Mouse (Mus musculus) gastrocnemius, postnatal 36 days (tissue): ENCODE measurements around the gene Ptpru. TPM values are rescaled to one million over a fixed set of nuclear protein-coding genes. Genes with fewer than 3 reads are reported as not detected.
"Not testable (repeated sequence)": the region's sequence is repeated elsewhere in the genome, so short reads cannot be mapped to it uniquely, and the experiment has no call there.

ENCODE experiments used
- DNase-seq, 2 experiments: peaks; one replicate each; pipeline ENCODE4 v3.0.0; 2022
- intact Hi-C: fragments of 180-260 bp; cut with DNase I; formaldehyde crosslinking; loops from one replicate; pipeline ENCODE4 v1.15.1; 2025
- total RNA-seq, 2 experiments: library from RNA; stranded (reverse); gene quantifications; 2 replicates each; pipeline ENCODE4 v1.2.3; 2021

Gene Ptpru
- total RNA-seq, 2 experiments from 2014 or later, result 0.56 to 1.9 TPM

DNA sequence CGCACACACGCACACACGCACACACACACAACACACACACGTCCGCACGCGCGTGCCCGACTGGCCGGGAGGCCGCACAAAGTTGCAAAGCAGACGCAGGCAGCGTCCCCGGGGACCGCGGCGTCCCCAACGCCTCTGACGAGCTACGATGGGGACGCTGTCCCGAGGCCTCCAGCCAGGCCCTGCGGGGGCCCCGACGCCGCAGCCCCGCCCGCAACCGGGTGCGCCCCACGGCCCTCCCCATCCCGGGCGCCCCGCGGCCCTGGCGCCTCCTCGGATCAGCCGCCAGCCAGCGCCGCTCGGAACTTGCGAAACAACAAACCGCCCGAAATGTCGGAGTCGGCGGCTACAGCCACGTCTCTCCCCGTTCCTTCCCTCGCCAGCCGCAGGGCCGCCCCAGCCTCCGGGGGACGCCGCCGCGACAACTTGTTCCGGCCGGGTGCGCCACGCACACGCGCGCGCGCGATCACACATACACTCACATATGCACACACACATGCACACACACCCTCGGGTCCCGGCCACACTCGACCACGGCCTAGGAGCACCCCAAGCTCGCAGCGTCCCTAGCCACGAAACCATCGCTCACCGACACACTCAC, 1.1 kb downstream of the Ptpru start:
- peak in 1 of 2 experiments; percentile 37 for DNase-seq
- intact Hi-C loops, result loop anchor here (2.0 to 10.0 kb wide), 7 partner anchors 55 to 875 kb away; no protein-coding TSS in a partner anchor

DNA sequence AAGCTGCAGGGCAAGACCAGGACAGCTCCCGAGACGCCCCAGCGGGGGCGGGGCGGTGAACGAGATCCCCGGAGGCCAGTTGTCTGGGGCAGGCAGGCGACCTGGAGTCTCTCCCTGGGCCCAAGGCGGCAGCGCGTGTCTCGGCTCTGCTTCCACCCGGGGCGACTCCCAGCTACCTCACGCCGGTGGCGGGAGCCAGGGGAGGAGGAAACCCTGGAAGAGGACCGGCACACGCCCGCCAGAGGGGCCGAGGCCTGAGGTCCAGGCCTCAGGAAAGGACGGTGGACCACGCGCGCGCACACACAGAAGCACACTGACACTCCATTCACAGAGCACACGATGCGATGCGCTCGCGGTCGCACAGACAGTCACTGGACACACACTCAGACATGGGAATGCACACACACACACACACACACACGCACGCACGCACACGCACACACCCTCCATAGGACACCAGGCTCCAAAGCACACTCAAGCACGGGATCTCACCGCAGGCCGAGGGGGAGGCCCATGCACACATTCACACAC, 1.7 kb downstream of the Ptpru start:
- intact Hi-C loops, result loop anchor here (2.0 to 10.0 kb wide), 7 partner anchors 54 to 874 kb away; no protein-coding TSS in a partner anchor

DNA sequence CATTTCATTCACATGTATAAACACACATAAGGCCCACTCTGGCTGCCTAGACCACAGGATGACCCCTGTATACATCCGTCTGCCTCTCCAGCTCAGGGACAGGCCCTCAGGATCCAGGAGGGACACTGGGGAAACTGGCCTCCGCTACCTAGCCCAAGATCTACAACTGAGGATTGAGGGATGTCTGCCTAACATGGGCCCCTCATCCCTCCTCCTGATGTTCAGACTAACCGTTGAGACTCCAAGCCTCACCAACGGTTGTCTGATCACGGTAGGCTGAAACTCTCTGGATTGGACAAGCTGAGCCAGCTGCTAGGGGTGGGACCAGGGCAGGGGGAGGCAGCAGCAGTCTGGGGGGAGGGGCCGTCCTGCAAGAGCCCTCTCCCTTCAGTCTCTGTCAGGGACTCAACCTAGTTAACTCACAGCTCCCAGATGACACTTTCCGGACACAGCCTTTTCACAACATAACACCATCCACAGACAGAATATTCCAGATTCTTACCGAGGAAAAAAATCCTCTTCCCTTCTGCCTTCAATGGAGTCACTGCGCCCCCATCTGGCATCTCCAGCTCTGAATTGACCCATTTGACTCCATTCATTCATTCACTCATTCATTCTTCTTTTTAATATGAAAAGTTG, 4.0 kb downstream of the Ptpru start:
- intact Hi-C loops, result loop anchor here (10.0 kb wide), 1 partner anchor 439 kb away; no protein-coding TSS in a partner anchor
- no peak for DNase-seq

More for the DNA sequence above, 1.7 kb downstream of the Ptpru start:
- DNase-seq, result peak; percentile 20 to 35

DNA sequence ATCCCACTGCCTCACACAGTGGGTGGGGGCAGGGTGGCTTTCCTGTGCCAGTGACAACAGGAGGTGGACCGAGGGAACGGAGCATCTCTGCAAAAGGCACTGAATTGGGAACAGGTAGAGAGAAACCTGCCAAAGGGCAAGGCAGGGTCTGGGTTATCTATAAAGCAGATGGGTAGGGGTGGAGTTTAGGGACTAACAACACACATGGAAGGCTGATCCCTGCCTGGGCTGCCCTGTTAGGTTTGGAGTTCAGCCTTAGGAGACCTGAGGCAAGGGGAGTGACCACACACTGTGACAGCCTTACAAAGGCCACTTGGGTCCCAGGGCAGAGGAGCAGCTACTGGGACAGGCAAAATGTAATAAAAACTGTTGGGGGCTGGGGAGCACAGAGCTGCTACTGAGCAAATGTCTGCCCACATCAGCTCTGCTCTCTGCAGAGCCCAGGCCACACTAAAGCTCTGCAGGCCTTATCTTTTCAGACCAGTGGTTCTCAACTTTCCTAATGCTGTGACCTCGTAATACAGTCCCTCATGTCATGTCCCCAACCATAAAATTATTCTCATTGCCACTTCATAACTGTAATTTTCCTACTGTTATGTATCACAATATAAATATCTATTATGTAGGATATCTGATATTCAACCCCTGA, 5.2 kb downstream of the Ptpru start:
- intact Hi-C loops, result loop anchor here (10.0 kb wide), 1 partner anchor 438 kb away; no protein-coding TSS in a partner anchor

DNA sequence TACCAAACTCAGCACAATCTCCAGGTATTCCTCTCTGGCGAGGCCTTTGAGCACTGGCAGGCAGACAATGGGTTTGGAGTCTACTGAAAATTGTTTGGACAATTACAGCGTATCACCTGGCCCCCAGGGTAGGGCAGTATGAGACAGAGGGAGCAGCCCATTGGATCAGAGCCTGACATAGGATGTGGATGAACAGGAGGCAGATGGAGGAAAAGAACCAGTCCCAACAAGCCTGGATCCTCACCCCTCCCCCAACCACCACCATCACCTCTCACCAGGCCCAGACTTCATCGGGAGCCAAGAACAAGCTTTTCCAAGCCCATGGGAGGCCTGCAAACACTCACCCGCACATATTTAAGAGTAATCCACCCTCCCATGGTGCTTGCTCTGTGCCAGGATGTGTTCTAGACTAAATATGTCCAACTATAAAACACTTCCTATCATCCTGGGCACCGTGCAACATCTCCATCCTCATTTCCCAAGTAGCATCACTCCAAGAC, 6.5 kb downstream of the Ptpru start:
- DNase-seq, result no peak
- intact Hi-C loops, result loop anchor here (10.0 kb wide), 1 partner anchor 437 kb away; no protein-coding TSS in a partner anchor

More for the DNA sequence above, 5.2 kb downstream of the Ptpru start:
- DNase-seq, result no peak

DNA sequence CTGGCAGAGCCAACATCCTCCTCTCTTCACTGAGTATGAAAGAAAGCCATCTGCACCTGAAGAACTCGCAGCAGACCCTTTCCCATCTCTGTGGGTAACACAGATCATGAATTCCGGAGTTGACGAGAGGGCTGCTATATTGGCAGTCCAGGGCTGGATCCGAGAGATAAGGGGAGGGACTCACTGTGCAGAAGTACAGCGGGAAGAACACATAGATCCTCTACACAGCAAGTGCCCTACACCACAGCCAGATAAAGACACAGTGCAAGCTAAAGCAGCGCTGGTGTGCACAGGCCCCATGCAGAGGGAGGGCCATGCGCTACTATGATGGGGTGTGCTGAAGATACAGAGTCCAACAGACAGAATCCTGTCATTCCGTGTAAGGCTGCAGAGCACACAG, 9.0 kb downstream of the Ptpru start:
- intact Hi-C loops, result no loop called here
- no peak for DNase-seq

DNA sequence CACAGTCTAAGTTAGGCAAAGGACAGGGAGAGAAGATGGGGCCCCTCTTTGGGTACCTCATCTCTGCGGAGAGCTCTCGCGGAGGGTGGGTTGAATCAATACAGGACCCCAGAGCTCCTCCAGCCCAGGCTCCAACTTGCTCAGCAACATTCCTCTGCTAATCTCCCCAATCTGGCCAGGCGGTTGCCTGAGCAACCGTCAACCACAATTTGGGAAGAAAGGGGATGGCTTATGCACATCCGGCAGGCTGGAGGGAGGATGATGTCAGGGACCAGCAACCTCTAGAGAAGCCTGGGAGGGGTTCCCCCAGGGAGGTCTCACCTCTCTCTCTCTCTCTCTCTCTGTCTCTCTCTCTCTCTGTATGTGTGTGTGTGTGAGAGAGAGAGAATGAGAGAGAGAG, 11.2 kb downstream of the Ptpru start:
- intact Hi-C loops, result no loop called here
- no peak for DNase-seq

DNA sequence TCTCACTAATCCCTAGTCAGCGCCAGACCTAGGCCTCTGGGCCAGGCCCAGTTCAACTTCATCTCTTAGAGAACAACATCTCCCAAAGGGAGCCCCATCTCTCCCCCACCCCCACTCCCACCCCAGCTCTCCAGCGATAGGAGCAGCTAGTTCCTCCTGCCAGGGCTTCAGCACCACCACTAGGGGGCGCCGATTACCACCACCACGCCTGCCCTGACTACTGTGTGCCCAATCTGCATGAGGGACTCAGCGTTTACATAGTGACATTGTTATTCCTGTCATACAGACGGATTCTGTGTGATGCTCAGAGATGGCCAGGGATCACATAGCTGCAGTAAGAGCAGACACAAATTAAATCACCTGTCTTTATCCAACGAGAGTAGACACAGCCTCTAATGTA, 12.3 kb downstream of the Ptpru start:
- intact Hi-C loops, result no loop called here
- DNase-seq, result no peak

DNA sequence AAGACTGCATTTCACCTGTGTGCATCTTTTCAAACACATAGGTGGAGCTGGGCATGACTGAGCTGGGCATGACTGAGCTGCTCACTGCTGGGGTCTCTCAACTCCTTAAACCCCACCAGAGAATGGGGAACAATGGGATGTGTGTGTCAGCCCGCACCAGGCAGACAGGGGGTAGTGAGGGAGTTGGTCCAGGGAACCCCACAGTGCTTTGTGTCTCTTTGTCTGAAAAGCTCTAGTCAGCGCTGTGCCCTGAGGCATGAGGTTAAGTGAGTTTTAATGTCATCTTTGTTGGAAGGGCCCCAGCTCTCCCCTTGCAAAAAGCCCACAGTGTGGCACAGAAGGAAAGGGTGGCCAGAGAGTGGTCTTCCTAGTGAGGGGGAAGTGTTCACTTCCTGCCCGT, 13.1 kb downstream of the Ptpru start:
- DNase-seq, result no peak
- intact Hi-C loops, result no loop called here

DNA sequence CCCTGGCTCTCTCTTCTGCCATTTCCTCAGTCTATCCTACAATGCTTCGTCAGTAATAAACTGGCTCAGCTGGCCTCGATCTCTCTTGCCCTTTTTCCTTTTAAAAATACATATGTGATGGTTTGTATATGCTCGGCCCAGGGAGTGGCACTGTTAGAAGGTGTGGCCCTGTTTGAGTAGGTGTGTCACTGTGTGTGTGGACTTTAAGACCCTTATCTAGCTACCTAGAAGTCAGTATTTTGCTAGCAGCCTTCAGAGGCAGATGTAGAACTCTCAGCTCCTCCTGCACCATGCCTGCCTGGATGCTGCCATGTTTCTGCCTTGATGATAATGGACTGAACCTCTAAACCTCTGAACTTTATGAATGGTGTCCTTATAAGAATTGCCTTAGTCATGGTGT, 15.5 kb downstream of the Ptpru start:
- intact Hi-C loops, result no loop called here
- no peak for DNase-seq

DNA sequence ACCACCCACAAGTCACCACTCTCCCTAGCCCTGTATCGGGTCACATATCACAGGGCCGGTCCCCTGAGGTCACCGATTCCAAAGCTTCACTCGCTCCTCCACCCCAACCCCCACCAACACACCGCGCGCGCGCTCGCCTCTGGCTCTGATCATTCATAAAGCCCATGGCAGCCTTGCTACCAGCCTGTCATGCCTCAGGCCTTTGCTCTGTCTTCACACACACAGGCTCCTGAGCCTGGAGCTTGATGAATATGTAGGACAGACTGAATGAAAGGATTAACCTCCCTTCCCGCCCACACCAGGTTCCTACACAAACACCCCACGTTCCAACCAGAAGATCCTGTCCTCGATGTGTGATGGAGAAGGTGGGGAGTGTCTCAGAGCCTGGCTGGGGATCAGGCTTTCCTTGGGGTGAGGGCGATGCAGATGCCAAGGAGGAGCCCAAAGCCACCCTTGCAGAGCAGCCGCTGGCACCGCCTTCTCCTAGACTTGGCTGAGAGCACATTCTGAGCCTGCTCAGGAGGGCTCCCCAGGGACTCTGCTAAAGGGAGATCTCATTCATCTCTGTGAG, 16.8 kb downstream of the Ptpru start:
- intact Hi-C loops, result no loop called here
- DNase-seq, result no peak

DNA sequence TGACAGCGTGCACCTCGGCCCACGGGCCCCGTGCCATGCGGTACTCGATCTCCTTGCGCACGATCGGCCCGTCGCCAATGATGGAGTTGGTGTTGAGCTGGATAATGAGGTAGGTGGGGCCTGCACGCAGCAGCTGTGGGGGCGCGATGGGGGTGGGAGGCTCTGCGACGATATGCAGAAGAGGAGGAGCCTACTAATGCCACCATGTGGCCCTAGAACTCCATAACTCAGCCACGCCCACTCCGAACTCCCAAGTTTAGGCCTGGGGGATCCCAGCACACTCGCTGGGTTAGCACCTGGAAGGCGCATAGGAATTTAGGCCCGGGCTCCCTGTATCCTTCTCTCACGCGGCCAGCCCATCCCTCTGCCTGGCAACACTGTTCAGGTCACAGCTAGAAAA, 19.2 kb downstream of the Ptpru start:
- intact Hi-C loops, result no loop called here
- DNase-seq, result no peak

DNA sequence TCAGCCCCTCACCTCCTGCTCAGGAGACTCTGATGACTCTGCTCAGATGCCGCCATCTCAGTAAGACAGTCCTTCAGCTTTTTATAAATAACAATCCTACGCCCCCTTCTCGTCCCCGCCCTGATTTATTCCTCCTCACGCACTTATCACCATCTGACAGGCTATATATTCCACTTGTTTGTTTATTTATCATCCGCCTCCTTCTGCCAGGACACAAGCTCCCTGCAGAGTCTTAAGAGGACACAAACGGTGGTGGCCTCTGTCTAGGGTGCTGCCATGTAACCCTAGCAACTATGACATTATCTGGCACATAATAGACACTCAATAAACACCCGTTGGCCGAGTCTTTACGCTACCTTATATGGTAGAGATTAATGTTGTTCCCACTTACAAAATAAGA, 22.3 kb downstream of the Ptpru start:
- DNase-seq, result no peak
- intact Hi-C loops, result no loop called here

DNA sequence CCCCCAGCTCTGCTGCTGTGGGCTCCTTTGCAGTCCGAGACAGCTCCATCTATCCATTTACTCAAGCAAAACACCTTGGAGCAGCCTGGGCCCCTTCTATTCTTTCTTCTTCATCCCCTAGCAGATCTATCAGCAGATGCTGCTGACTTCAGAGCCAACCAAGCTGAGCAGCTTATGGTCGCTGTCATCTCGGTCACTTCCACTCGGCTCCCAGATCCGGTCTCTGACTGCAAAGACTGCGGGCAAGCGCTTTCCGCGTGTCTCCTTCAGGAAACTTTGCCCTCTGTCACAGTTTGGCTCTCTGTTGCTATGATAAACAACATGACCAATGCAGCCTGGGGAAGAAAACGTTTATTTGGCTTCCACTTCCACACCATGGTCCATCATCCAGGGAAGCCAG, 23.2 kb downstream of the Ptpru start:
- intact Hi-C loops, result no loop called here
- DNase-seq, result no peak

DNA sequence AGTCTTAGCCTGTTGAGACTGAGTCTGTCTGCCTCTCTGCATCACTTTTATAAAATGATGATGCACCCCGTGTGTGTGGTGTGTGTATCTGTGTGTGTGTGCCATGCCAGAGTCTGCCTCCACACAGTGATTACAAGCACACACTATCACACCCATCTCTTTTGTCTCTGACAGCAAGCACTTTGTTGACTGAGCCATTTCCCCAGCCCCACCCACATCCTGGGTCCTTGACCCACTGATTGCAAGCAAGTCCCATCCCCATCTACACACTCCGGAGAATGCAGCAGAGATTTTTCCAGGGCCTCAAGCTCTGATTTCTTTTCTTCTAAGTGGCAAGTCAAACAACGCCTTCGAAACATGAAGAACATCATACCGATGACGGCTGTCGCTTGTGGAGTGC, 24.3 kb downstream of the Ptpru start:
- no peak for DNase-seq
- intact Hi-C loops, result no loop called here

DNA sequence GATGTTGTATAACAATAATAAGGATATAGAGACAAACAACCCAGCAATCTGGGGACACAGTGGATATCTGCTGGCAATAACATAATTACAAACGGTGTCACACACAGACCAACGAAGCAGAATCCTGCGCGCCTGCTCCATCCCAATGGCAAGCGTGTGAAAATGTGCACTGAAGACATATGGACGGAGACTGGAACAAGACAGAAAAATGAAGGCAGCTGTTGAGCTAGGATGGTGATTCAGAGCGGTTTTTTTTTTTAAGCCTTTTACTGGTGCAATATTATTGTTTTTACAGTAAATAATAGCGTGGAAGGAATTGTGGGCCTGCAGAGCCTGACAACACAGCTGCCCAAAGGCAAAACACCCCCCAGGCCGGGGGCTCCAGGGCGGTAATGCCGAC, 25.6 kb downstream of the Ptpru start:
- intact Hi-C loops, result no loop called here
- no peak for DNase-seq

DNA sequence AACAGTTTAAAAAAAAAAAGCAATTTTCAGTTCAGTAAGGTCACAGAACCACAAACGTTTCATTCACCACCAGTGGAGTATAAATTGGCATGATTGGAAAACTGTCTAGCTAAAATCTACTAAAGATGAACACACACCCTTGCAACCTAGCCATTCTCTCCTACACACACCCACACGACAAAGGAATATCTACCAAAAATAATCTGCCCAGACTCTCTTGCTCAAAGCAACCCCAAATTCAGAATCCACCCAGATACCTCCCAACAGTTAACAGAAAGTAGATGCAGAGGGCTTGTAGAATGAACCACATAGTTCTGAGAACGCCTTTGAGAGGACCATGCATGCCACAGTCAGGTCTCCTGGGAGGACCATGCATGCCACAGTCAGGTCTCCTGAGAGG, 32.8 kb downstream of the Ptpru start:
- intact Hi-C loops, result no loop called here
- no peak for DNase-seq

DNA sequence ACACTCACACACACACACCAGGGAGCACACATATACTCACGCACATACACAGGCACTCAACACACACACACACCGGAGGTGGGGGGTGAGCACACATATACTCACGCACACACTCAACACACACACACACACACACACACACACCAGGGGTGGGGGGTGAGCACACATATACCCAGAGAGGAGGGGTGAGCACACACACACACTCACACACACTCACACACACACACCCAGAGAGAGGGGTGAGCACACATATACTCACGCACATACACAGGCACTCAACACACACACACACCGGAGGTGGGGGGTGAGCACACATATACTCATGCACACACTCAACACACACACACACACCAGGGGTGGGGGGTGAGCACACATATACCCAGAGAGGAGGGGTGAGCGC, 33.4 kb downstream of the Ptpru start:
- intact Hi-C loops, DNase-seq: not testable (repeated sequence)

DNA sequence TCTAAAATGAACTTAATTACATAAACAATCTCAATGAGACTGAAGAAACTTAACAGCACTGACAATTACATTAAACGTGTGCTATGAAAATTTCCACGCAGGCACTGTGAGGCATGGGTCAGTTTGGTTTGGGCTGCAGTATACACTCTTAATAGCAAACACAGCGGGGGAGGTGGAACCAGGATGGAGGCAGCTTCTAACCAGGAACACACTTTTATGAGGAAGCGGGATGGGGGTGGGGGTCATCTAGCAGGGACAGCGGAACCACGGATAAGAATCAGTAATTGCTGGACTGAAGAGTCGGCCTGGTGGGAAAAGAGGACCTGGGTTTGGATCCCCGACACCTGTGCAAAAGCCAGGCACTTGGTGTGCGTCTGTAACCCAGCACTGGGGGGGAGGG, 34.2 kb downstream of the Ptpru start:
- intact Hi-C loops, result no loop called here

DNA sequence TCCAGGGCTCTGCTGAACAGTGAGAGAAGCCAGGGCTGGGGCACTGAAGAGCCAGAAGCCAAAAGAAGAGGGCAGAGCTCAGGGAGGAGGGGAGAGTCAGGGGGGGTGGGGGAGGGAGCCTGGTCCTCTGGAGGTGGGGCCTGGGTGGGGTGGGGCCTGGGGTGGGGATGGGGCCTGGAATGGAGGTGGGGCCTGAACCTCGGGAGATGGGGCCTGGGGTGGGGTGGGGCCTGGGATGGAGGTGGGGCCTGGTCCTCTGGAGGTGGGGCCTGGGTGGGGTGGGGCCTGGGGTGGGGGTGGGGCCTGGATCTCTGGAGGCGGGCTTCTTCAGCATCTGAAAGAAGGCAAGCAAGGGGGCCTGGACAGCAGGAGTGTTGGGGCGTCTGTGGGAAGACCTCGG, 39.1 kb downstream of the Ptpru start:
- intact Hi-C loops, result no loop called here

More for the DNA sequence above, 34.2 kb downstream of the Ptpru start:
- no peak for DNase-seq

DNA sequence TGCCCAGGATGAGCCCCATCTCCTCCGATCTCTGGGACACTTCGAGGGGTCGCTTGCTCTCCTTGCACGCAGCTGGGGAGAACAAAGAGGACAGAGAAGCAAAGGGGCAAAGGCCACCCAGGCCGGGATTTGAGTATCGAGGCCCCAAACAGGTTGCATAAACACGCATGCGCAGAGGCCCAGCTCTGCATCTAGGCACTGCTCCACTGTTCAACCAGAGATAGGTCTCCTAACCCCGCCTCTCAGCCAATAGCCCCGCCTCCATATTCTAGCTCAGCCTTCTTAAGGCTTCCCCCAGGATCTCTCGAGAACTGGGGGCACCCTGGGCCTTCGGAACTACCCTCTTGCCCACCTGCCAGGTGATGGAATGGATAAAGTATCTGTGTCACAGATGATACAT, 40.2 kb downstream of the Ptpru start:
- intact Hi-C loops, result no loop called here

More for the DNA sequence above, 39.1 kb downstream of the Ptpru start:
- no peak for DNase-seq

More for the DNA sequence above, 40.2 kb downstream of the Ptpru start:
- DNase-seq, result no peak
